Mouse (Mus musculus) MEL (cell line): ENCODE measurements around the gene Smc1a. TPM values are rescaled to one million over a fixed set of nuclear protein-coding genes. Genes with fewer than 3 reads are reported as not detected.
A peak's percentile ranks its signal among the peaks of the same experiment; 100 is the strongest.
"Not testable (repeated sequence)": the region's sequence is repeated elsewhere in the genome, so short reads cannot be mapped to it uniquely, and the experiment has no call there.

ENCODE experiments used
- DNase-seq: peaks from one replicate; pipeline ENCODE4 v3.0.0; 2011; ENCODE audit warnings: low read depth, low spot score
- H3K27ac ChIP-seq: 2 replicates; pipeline ENCODE4 v1.5.1; 2012; ENCODE audit warnings: low read depth, mild to moderate bottlenecking, control low read depth, low read length, moderate library complexity; ENCODE audit not compliant: control insufficient read depth
- H3K27me3 ChIP-seq, 2 experiments: fragments of 150-350 bp in 1 of 2; sonication (generic) in 1 of 2; 2 replicates each; pipeline ENCODE4 v1.6.1; 2012; ENCODE audit warnings: low read length in 2 of 2, mild to moderate bottlenecking in 2 of 2, improper control_type of control experiment in 1 of 2, moderate library complexity in 1 of 2; ENCODE audit not compliant: insufficient read depth in 2 of 2, control insufficient read depth in 1 of 2
- H3K36me3 ChIP-seq, 2 experiments: 2 replicates each; pipeline ENCODE4 v1.6.1; 2012 to 2014; ENCODE audit warnings: low read length in 2 of 2, improper control_type of control experiment in 1 of 2, inconsistent platforms in 1 of 2, mild to moderate bottlenecking in 1 of 2; ENCODE audit not compliant: insufficient read depth in 2 of 2, control insufficient read depth in 1 of 2
- H3K4me1 ChIP-seq, 2 experiments: fragments of 150-350 bp in 1 of 2; sonication (generic) in 1 of 2; 2 replicates each; pipeline ENCODE4 v1.6.1; 2012; ENCODE audit warnings: low read length in 2 of 2, improper control_type of control experiment in 1 of 2, mild to moderate bottlenecking in 1 of 2; ENCODE audit not compliant: insufficient read depth in 2 of 2, control insufficient read depth in 1 of 2
- H3K4me3 ChIP-seq, 2 experiments: fragments of 150-350 bp in 1 of 2; sonication (generic) in 1 of 2; 2 replicates each; pipeline ENCODE4 v1.5.1; 2012; ENCODE audit warnings: low read depth in 2 of 2, low read length in 2 of 2, mild to moderate bottlenecking in 2 of 2, moderate library complexity in 2 of 2, control low read depth in 1 of 2, improper control_type of control experiment in 1 of 2; ENCODE audit not compliant: control insufficient read depth in 1 of 2, insufficient read depth in 1 of 2
- H3K79me2 ChIP-seq: 2 replicates; pipeline ENCODE4 v1.6.1; 2012; ENCODE audit warnings: mild to moderate bottlenecking, low read length, moderate library complexity; ENCODE audit not compliant: control insufficient read depth, poor library complexity, insufficient read depth
- H3K9ac ChIP-seq: 2 replicates; pipeline ENCODE4 v1.6.1; 2012; ENCODE audit warnings: low read depth, mild to moderate bottlenecking, control low read depth, low read length, moderate library complexity; ENCODE audit not compliant: control insufficient read depth, poor library complexity, severe bottlenecking
- H3K9me3 ChIP-seq: fragments of 150-350 bp; sonication (generic); replicated peaks from 2 replicates; pipeline ENCODE4 v1.6.1; 2012; ENCODE audit warnings: mild to moderate bottlenecking, low read length, improper control_type of control experiment, moderate library complexity; ENCODE audit not compliant: insufficient read depth
- CHD2 ChIP-seq: IDR thresholded peaks from 2 replicates; pipeline ENCODE4 v1.6.1; 2011; ENCODE audit warnings: low read length, improper control_type of control experiment
- E2F4 ChIP-seq: IDR thresholded peaks from 2 replicates; pipeline ENCODE4 v1.6.1; 2011; ENCODE audit warnings: low read depth, low read length, improper control_type of control experiment, borderline replicate concordance
- ELF1 ChIP-seq: IDR thresholded peaks from 2 replicates; pipeline ENCODE4 v1.6.1; 2014; ENCODE audit warnings: low read depth, mild to moderate bottlenecking, inconsistent platforms, low read length, improper control_type of control experiment, moderate library complexity
- EP300 ChIP-seq, 2 experiments: IDR thresholded peaks; 2 replicates each; pipeline ENCODE4 v1.6.1; 2011; ENCODE audit warnings: improper control_type of control experiment in 2 of 2, low read length in 2 of 2, low read depth in 1 of 2, mild to moderate bottlenecking in 1 of 2
- ETS1 ChIP-seq: IDR thresholded peaks from 2 replicates; pipeline ENCODE4 v1.6.1; 2012; ENCODE audit warnings: low read depth, mild to moderate bottlenecking, inconsistent platforms, low read length, improper control_type of control experiment, moderate library complexity
- GATA1 ChIP-seq: IDR thresholded peaks from 2 replicates; pipeline ENCODE4 v1.6.1; 2011; ENCODE audit warnings: low read depth, low read length, improper control_type of control experiment
- HCFC1 ChIP-seq: IDR thresholded peaks from 2 replicates; pipeline ENCODE4 v1.6.1; 2012; ENCODE audit warnings: low read depth, mild to moderate bottlenecking, inconsistent platforms, low read length, improper control_type of control experiment, moderate library complexity
- KAT2A ChIP-seq: conservative IDR thresholded peaks from 2 replicates; pipeline ENCODE4 v1.6.1; 2012; ENCODE audit warnings: low read depth, low read length, improper control_type of control experiment, inconsistent platforms
- MAX ChIP-seq: IDR thresholded peaks from 2 replicates; pipeline ENCODE4 v1.6.1; 2011; ENCODE audit warnings: low read length, improper control_type of control experiment
- MAZ ChIP-seq: IDR thresholded peaks from 2 replicates; pipeline ENCODE4 v1.6.1; 2012; ENCODE audit warnings: low read depth, mild to moderate bottlenecking, inconsistent platforms, low read length, improper control_type of control experiment
- MEF2A ChIP-seq: IDR thresholded peaks from 2 replicates; pipeline ENCODE4 v1.6.1; 2014; ENCODE audit warnings: low read depth, mild to moderate bottlenecking, inconsistent platforms, low read length, improper control_type of control experiment; ENCODE audit not compliant: poor library complexity, insufficient replicate concordance, severe bottlenecking; ENCODE audit errors: extremely low read depth
- MXI1 ChIP-seq: IDR thresholded peaks from 2 replicates; pipeline ENCODE4 v1.6.1; 2011; ENCODE audit warnings: mild to moderate bottlenecking, low read depth, low read length, improper control_type of control experiment
- MYB ChIP-seq: IDR thresholded peaks from 2 replicates; pipeline ENCODE4 v1.6.1; 2011; ENCODE audit warnings: mild to moderate bottlenecking, low read depth, low read length, improper control_type of control experiment
- NRF1 ChIP-seq: IDR thresholded peaks from 2 replicates; pipeline ENCODE4 v1.6.1; 2014; ENCODE audit warnings: low read depth, mild to moderate bottlenecking, inconsistent platforms, low read length, improper control_type of control experiment, moderate library complexity; ENCODE audit not compliant: poor library complexity, insufficient read depth, severe bottlenecking
- POLR2AphosphoS5 ChIP-seq: IDR thresholded peaks from 2 replicates; pipeline ENCODE4 v1.6.1; 2012; ENCODE audit warnings: low read depth, borderline replicate concordance, mild to moderate bottlenecking, inconsistent platforms, low read length, moderate library complexity, mixed read lengths
- RAD21 ChIP-seq: IDR thresholded peaks from 2 replicates; pipeline ENCODE4 v1.6.1; 2011; ENCODE audit warnings: mild to moderate bottlenecking, low read depth, low read length, improper control_type of control experiment
- RCOR1 ChIP-seq: IDR thresholded peaks from 2 replicates; pipeline ENCODE4 v1.6.1; 2012; ENCODE audit warnings: low read depth, mild to moderate bottlenecking, inconsistent platforms, low read length, improper control_type of control experiment
- SIN3A ChIP-seq: IDR thresholded peaks from 2 replicates; pipeline ENCODE4 v1.6.1; 2012; ENCODE audit warnings: low read length, improper control_type of control experiment, inconsistent platforms
- TAL1 ChIP-seq: IDR thresholded peaks from 2 replicates; pipeline ENCODE4 v1.6.1; 2012; ENCODE audit warnings: mild to moderate bottlenecking, inconsistent platforms, low read length, moderate library complexity, mixed read lengths
- TCF12 ChIP-seq: IDR thresholded peaks from 2 replicates; pipeline ENCODE4 v1.6.1; 2014; ENCODE audit warnings: low read depth, mild to moderate bottlenecking, inconsistent platforms, low read length, improper control_type of control experiment, moderate library complexity
- USF2 ChIP-seq, 2 experiments: IDR thresholded peaks; 2 replicates each; pipeline ENCODE4 v1.6.1; 2011 to 2012; ENCODE audit warnings: improper control_type of control experiment in 2 of 2, low read length in 2 of 2, borderline replicate concordance in 1 of 2, inconsistent platforms in 1 of 2, low read depth in 1 of 2, mild to moderate bottlenecking in 1 of 2; ENCODE audit not compliant: insufficient read depth in 1 of 2
- ZC3H11A ChIP-seq: IDR thresholded peaks from 2 replicates; pipeline ENCODE4 v1.6.1; 2012; ENCODE audit warnings: low read depth, mild to moderate bottlenecking, inconsistent platforms, low read length, improper control_type of control experiment
- ZMIZ1 ChIP-seq: IDR thresholded peaks from 2 replicates; pipeline ENCODE4 v1.6.1; 2012; ENCODE audit warnings: low read depth, mild to moderate bottlenecking, inconsistent platforms, low read length, improper control_type of control experiment, moderate library complexity
- polyA plus RNA-seq, 2 experiments: library from polyadenylated mRNA; stranded (reverse) in 1 of 2; unstranded in 1 of 2; fragments of >175 nt in 1 of 2; fragments of >200 nt in 1 of 2; gene quantifications; 2 replicates each; pipeline versions ENCODE4 v1.2.1 to v1.2.4; 2012; ENCODE audit warnings: low replicate concordance in 2 of 2, low read depth in 1 of 2; ENCODE audit not compliant: insufficient read length in 2 of 2, insufficient read depth in 1 of 2, missing spikeins in 1 of 2
- total RNA-seq: library from RNA; depleted of rRNA; stranded (reverse); fragments of 300-350 nt; gene quantifications from 2 replicates; pipeline ENCODE4 v1.2.3, GENCODE M21; 2012

The Smc1a gene
- total and polyA plus RNA-seq, 3 experiments: 84.7 to 188 (median 174) TPM

DNA sequence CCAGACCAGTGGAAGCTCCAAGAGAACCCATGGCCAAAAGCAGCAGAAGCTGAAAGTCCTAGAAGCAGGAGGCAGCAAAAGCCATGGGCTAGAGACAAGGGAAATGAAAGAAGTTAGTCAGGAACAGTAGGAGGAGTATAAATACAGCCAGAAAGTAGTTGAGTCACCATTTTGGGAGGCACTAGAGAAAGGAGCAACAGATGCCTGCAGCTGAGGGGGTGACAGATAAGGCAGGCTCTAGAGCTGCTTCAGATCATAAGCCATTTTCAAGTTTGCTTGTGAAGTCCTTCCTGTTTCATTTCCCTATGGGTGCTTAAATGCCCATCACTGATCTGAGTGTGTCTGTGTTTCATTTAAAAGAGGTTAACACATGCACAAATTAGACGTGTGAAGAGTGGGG, 51.6 kb downstream of the Smc1a start:
- TF ChIP-seq TAL1 (peak; percentile 45), ETS1 (peak; percentile 78), EP300 (IDR thresholded peaks at IDR 0.05; ENCODE audit: low read depth in 1 of 2, low read length in 2 of 2) (peak; percentile 35; a peak in 2 of 4 replicates), SIN3A (0 out of 2 replicates have a peak, but pooled peaks have one; percentile 43), KAT2A (no peak), USF2 (IDR thresholded peaks at IDR 0.05; ENCODE audit: borderline replicate concordance in 1 of 2, insufficient read depth in 1 of 2, low read depth in 1 of 2, low read length in 2 of 2) (no peak), ELF1 (peak; percentile 22; the same call in 1 of the 2 replicates), TCF12 (0 out of 2 replicates have a peak, but pooled peaks have one; percentile 10), GATA1 (peak; percentile 73)
- H3K27ac ChIP-seq: peak overlapping the region; percentile 70
- H3K9ac ChIP-seq: peak overlapping the region; percentile 46; the same call in 1 of the 2 replicates
- H3K4me3 ChIP-seq: peak overlapping the region; percentile 6; a peak in 1 of 4 replicates
- no peaks in the 10 kb centered on the region for H3K79me2 ChIP-seq
- peaks cover 2 to 10% of the 10 kb centered on the region in 2 experiments; a peak in 3 of 4 replicates for H3K4me1 ChIP-seq
- no peaks in the 10 kb centered on the region for H3K27me3 ChIP-seq
- no peaks in the 10 kb centered on the region for H3K9me3 ChIP-seq
- peaks cover 5 to 6% of the 10 kb centered on the region in 2 experiments; a peak in 3 of 4 replicates for H3K36me3 ChIP-seq
- peak; percentile 81 for DNase-seq

- not testable (repeated sequence) for H3K79me2 ChIP-seq, H3K27ac ChIP-seq, H3K36me3 ChIP-seq, H3K9ac ChIP-seq, DNase-seq, H3K4me1 ChIP-seq, H3K4me3 ChIP-seq, H3K27me3 ChIP-seq, H3K9me3 ChIP-seq
Observed at GRCm38 (mm10) chrX:152089832-152090614, 73.8 kb downstream of the Smc1a start.

- no peak for DNase-seq
- no peak overlapping the region for H3K4me3 ChIP-seq
- no peaks in the 10 kb centered on the region; a peak in 1 of 4 replicates for H3K27me3 ChIP-seq
- H3K9ac ChIP-seq: no peak overlapping the region
- no peaks in the 10 kb centered on the region for H3K4me1 ChIP-seq
- no peak overlapping the region for H3K27ac ChIP-seq
- H3K9me3 ChIP-seq: no peaks in the 10 kb centered on the region
- TF ChIP-seq TCF12: no peak
- TF ChIP-seq USF2 (IDR thresholded peaks at IDR 0.05; ENCODE audit: borderline replicate concordance in 1 of 2, insufficient read depth in 1 of 2, low read depth in 1 of 2, low read length in 2 of 2): no peak
- TF ChIP-seq ZC3H11A: no peak
- no peak for TF ChIP-seq KAT2A
- TF ChIP-seq MEF2A: no peak
- no peak for TF ChIP-seq NRF1
- TF ChIP-seq E2F4: no peak
- no peak for TF ChIP-seq EP300 (IDR thresholded peaks at IDR 0.05; ENCODE audit: low read depth in 1 of 2, low read length in 2 of 2)
- no peak for TF ChIP-seq CHD2
- TF ChIP-seq RCOR1: no peak
- TF ChIP-seq RAD21: no peak
- TF ChIP-seq ZMIZ1: no peak
- no peak for TF ChIP-seq MAX
- TF ChIP-seq HCFC1: no peak
- no peak for TF ChIP-seq MAZ
- no peak for TF ChIP-seq GATA1
- no peak for TF ChIP-seq POLR2AphosphoS5
- no peak for TF ChIP-seq MXI1
- TF ChIP-seq MYB: no peak
- H3K36me3 ChIP-seq: no peaks in the 10 kb centered on the region
- H3K79me2 ChIP-seq: no peaks in the 10 kb centered on the region
Observed at GRCm38 (mm10) chrX:152097572-152097971, 81.3 kb downstream of the Smc1a start.
